Mouse (Mus musculus) hindbrain, embryonic 14.5 days (tissue): ENCODE data around the gene Mlana. TPM values are rescaled to one million over a fixed set of nuclear protein-coding genes. Genes with fewer than 3 reads are reported as not detected.

Experiments used
- ATAC-seq: fragments of 200-750 bp; cut with Nextera tagmentation; 2 replicates; pipeline ENCODE4 v1.8.0; 2017; ENCODE audit warnings: moderate number of reproducible peaks, mild to moderate bottlenecking, moderate TSS enrichment, moderate library complexity; ENCODE audit not compliant: low FRiP score
- DNase-seq: peaks from one replicate; pipeline ENCODE4 v3.0.0-alpha.2; 2015; ENCODE audit warnings: low spot score
- H3K27ac ChIP-seq: fragments of 300-500 bp; sonication (generic); 2 replicates; pipeline ENCODE4 v1.5.1; 2014; ENCODE audit warnings: mild to moderate bottlenecking, moderate library complexity
- H3K27me3 ChIP-seq: fragments of 300-500 bp; sonication (generic); 2 replicates; pipeline ENCODE4 v1.6.1; 2014; ENCODE audit warnings: mild to moderate bottlenecking, low read length, mixed read lengths; ENCODE audit not compliant: control insufficient read depth, insufficient read depth
- H3K36me3 ChIP-seq: fragments of 300-500 bp; sonication (generic); replicated peaks from 2 replicates; pipeline ENCODE4 v1.6.1; 2014; ENCODE audit not compliant: control insufficient read depth, insufficient read depth
- H3K4me1 ChIP-seq: fragments of 300-500 bp; sonication (generic); replicated peaks from 2 replicates; pipeline ENCODE4 v1.6.1; 2014; ENCODE audit warnings: antibody characterized with exemption, low read length, mixed read lengths; ENCODE audit not compliant: control insufficient read depth, insufficient read depth
- H3K4me2 ChIP-seq: fragments of 300-500 bp; sonication (generic); replicated peaks from 2 replicates; pipeline ENCODE4 v1.6.1; 2014; ENCODE audit warnings: mild to moderate bottlenecking, moderate library complexity
- H3K4me3 ChIP-seq: fragments of 300-500 bp; sonication (generic); replicated peaks from 2 replicates; pipeline ENCODE4 v1.5.1; 2014; ENCODE audit warnings: mild to moderate bottlenecking, low read length
- H3K9ac ChIP-seq: fragments of 300-500 bp; sonication (generic); 2 replicates; pipeline ENCODE4 v1.6.1; 2014
- H3K9me3 ChIP-seq: fragments of 300-500 bp; sonication (generic); 2 replicates; pipeline ENCODE4 v1.6.1; 2016; ENCODE audit warnings: low read length; ENCODE audit not compliant: control insufficient read depth
- WGBS: fragments of 180-500 bp; shearing (Covaris S2); extraction: QIAGEN DNeasy Blood & Tissue Kit; methylation state at CpG from one replicate; pipeline ENCODE4 v1.1.7; 2014; 5-methylcytosine and 5-hydroxymethylcytosine counted together
- polyA plus RNA-seq: library from polyadenylated mRNA; unstranded; fragments of >200 nt; fragmentation: Nextera tagmentation; extraction: Ambion mirVana; gene quantifications from 2 replicates; pipeline ENCODE4 v1.2.1, GENCODE M21; 2014

Gene Mlana
- polyA plus RNA-seq, 1 experiment from 2014 or later = not detected

DNA sequence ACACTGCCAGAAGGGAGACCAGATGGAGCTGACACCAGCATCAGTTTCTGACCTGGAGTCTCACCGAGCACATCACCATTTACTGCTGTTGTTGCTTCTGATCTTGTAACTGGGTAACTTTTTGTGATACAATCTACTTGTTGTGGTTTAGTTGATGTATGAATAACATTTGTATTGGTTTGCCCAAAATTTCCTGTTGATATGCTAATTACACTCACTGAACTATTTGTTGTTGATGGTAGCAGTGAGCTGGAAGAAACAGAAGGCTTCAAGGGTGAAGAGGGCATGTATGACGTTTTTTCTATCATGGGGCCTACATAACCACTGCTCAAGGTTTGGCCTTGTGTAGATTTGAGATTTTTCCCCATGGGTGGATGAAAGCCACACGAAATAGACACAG, 20.2 kb downstream of the Mlana start:
- Histone ChIP-seq H3K27me3 (no peaks in the 10 kb centered on the region), H3K36me3 (peaks cover 38% of the 10 kb centered on the region), H3K4me3 (no peak overlapping the region), H3K4me2 (no peak overlapping the region), H3K4me1 (no peaks in the 10 kb centered on the region), H3K9me3 (no peaks in the 10 kb centered on the region), H3K27ac (no peak overlapping the region), H3K9ac (no peak overlapping the region)
- ATAC-seq = no peak
- DNase-seq = no peak
- 91% methylated on average over 3 of the region's 3 CpGs for WGBS

DNA sequence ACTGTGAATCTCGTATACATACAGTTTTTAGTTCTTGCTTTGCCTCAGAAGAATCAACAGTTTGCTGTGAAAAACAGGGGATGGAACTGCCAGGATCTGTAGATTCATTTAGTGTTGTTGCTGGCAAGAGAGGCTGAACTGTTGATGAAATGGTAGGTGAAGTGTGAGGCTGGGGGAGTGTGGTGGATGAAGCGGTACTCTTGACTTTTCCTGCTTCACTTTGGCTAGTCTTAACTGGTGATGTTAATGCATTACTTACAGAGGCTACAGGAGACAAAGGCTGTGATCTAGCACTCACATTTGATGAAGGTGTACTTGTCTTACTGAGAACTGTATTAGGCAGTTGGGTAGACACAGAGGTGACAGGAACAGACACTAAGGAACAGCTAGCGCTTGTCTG, 20.9 kb downstream of the Mlana start:
- no peak overlapping the region for H3K4me3 ChIP-seq
- peaks cover 38% of the 10 kb centered on the region for H3K36me3 ChIP-seq
- 97% methylated on average over 3 of the region's 3 CpGs for whole genome bisulfite sequencing
- no peaks in the 10 kb centered on the region for H3K27me3 ChIP-seq
- no peak for DNase-seq
- H3K4me2 ChIP-seq = no peak overlapping the region
- no peak for ATAC-seq
- no peak overlapping the region for H3K27ac ChIP-seq
- H3K4me1 ChIP-seq = no peaks in the 10 kb centered on the region
- H3K9ac ChIP-seq = no peak overlapping the region
- no peaks in the 10 kb centered on the region for H3K9me3 ChIP-seq

DNA sequence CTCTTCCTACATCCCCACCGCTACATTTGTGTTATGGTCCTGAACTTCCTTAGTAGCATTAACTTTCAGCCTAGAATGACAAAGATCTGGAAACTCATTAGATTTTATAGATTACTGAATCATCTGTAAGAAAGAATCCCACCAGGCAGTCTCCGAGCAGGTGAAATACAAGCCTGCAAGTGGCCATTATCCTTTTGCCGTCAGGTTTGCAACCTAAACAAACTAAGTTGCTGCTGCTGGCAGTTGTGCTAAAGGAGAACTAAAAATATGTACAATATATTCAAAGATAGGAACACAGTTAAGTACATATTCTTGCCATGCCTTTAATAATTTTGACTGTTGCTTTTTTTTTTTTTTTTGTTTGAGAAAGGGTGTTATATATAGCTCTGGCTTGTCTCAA, 37.8 kb downstream of the Mlana start:
- no peak overlapping the region for H3K4me2 ChIP-seq
- H3K27ac ChIP-seq = no peak overlapping the region
- H3K4me1 ChIP-seq = no peaks in the 10 kb centered on the region
- H3K9ac ChIP-seq = no peak overlapping the region
- H3K36me3 ChIP-seq = no peaks in the 10 kb centered on the region
- no peak for ATAC-seq
- H3K9me3 ChIP-seq = no peaks in the 10 kb centered on the region
- WGBS = 87% methylated on average over 3 of the region's 3 CpGs
- H3K4me3 ChIP-seq = no peak overlapping the region
- no peak for DNase-seq
- H3K27me3 ChIP-seq = no peaks in the 10 kb centered on the region

DNA sequence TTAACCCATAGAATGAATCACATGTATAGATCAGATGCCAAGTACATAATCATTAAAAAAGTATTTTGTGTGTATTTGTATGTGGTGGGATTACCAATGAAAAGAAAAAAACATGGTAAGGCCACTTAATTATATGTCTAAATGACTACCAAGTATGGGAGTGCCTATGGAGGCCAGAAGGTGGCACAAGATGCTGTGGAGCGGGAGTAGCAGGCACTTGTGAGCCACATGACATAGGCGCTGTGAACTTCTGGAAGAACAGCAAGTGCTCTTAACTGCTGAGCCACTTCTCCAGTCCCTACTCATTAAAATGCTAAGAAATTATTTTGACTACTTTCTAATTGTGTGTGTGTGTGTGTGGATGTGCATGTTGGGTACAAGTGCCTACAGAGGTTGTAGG, 42.0 kb downstream of the Mlana start:
- H3K9ac ChIP-seq = no peak overlapping the region
- H3K27ac ChIP-seq = no peak overlapping the region
- H3K4me2 ChIP-seq = no peak overlapping the region
- DNase-seq (no peak), ATAC-seq (no peak)
- H3K36me3 ChIP-seq = no peaks in the 10 kb centered on the region
- no peaks in the 10 kb centered on the region for H3K9me3 ChIP-seq
- H3K4me1 ChIP-seq = no peaks in the 10 kb centered on the region
- no peaks in the 10 kb centered on the region for H3K27me3 ChIP-seq
- 78% methylated on average over 2 of the region's 2 CpGs for WGBS
- H3K4me3 ChIP-seq = no peak overlapping the region

DNA sequence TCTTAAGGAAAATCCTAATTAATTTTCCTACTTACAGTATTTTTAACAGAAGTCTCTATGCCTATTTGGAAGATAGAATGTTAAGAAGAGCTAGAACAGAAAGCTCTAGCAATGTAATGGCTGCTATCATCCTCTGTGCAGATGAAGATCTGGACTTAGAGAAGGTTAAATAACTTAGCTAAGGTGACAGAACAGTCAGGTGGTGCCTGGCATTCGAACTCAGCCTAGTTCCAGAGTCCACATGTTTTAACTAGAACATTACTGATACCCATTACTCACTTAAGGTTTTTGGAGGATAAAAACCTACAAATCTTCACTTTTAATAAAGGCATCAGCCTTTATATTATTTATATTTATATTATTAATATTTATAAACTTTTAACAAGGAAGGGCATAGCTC, 43.0 kb downstream of the Mlana start:
- DNase-seq (no peak), ATAC-seq (no peak)
- H3K4me3 ChIP-seq = no peak overlapping the region
- WGBS = 91% methylated on average over 1 of the region's 1 CpGs
- no peaks in the 10 kb centered on the region for H3K9me3 ChIP-seq
- H3K36me3 ChIP-seq = no peaks in the 10 kb centered on the region
- H3K9ac ChIP-seq = no peak overlapping the region
- no peak overlapping the region for H3K4me2 ChIP-seq
- no peak overlapping the region for H3K27ac ChIP-seq
- no peaks in the 10 kb centered on the region for H3K27me3 ChIP-seq
- no peaks in the 10 kb centered on the region for H3K4me1 ChIP-seq

DNA sequence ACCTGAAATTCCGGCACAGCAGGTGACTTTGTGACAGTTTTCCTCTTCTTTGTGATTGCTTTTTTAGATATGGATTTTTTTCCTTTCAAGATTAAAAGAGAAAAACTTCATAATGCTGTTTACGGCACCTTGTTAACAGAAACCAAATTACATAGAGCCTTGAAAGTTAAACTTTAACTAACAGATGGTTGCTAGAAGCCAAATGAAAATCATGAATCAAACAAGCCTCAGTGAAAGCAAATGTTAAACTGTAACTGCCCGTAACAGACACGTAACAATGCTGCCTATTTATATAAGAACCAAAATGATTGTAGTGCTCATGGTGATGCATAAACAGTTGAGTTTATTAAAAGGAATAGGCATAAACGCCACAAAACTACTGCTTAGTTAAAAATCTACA, 45.9 kb downstream of the Mlana start:
- ATAC-seq = no peak
- 86% methylated on average over 5 of the region's 5 CpGs for WGBS
- no peak overlapping the region for H3K27ac ChIP-seq

DNA sequence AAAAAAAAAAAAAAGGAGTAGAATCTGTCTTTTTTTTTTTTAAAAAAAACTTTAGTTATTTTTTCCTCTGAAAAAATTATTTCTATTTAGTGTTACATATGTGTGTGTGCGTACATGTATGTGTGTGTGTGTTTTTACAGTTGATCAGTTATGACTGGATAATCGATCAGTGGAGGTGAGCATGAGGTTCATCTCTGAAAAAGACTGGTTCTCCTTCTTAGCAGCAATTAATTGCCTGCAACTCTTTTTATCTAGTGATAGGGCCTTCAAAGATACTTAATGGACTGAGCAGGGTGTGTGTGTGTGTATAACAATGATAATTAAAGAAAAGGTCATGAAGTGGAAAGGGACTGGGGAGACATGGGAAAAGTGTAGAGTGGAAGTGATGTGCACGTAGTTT, 53.4 kb downstream of the Mlana start:
- no peak overlapping the region for H3K4me2 ChIP-seq
- no peaks in the 10 kb centered on the region for H3K4me1 ChIP-seq
- DNase-seq (no peak), ATAC-seq (no peak)
- no peaks in the 10 kb centered on the region for H3K9me3 ChIP-seq
- no peak overlapping the region for H3K4me3 ChIP-seq
- 0 out of 2 replicates have a peak, but pooled peaks cover 7% of the 10 kb centered on the region for H3K36me3 ChIP-seq
- H3K27me3 ChIP-seq = no peaks in the 10 kb centered on the region
- no peak overlapping the region for H3K9ac ChIP-seq
- 93% methylated on average over 3 of the region's 3 CpGs for WGBS
- H3K27ac ChIP-seq = no peak overlapping the region

More for the DNA sequence above, 45.9 kb downstream of the Mlana start:
- Histone ChIP-seq H3K4me1 (no peaks in the 10 kb centered on the region), H3K36me3 (no peaks in the 10 kb centered on the region), H3K27me3 (no peaks in the 10 kb centered on the region), H3K4me2 (no peak overlapping the region), H3K9ac (no peak overlapping the region), H3K9me3 (no peaks in the 10 kb centered on the region), H3K4me3 (no peak overlapping the region)
- no peak for DNase-seq

DNA sequence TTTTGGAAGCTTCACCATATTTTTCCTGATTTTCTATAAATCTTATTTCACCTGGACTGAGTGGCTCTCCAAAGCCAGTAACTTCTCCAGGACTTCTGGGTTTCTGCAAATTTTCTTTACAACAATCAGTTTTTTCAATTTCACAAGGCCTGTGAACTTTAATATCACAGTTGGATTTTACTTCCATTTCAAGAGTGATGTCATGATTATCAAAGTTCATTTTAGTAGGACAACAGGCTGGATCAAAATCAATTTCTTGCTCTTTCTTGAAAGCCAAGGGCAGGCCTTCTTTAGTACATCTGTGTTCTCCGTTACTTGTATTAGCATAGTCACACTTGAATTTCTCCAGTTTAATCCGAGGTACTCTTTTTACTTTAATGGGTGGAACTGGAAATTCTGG, 56.3 kb downstream of the Mlana start:
- WGBS = 86% methylated on average over 2 of the region's 2 CpGs
- no peak overlapping the region for H3K27ac ChIP-seq
- no peaks in the 10 kb centered on the region for H3K4me1 ChIP-seq
- H3K27me3 ChIP-seq = no peaks in the 10 kb centered on the region
- no peak overlapping the region for H3K4me2 ChIP-seq
- ATAC-seq (no peak), DNase-seq (no peak)
- no peak overlapping the region for H3K4me3 ChIP-seq
- H3K9ac ChIP-seq = no peak overlapping the region
- no peaks in the 10 kb centered on the region for H3K9me3 ChIP-seq
- 0 out of 2 replicates have a peak, but pooled peaks cover 7% of the 10 kb centered on the region for H3K36me3 ChIP-seq
